Mouse (Mus musculus) MEL-GATA-1-ER (cell line): ENCODE measurements around the gene Rabgap1l.
A peak's percentile ranks its signal among the peaks of the same experiment; 100 is the strongest.

ENCODE experiments used
- DNase-seq: peaks from one replicate; pipeline ENCODE4 v3.0.0-alpha.2; 2012; ENCODE audit warnings: low read depth; ENCODE audit errors: extremely low read depth

Gene Rabgap1l

DNA sequence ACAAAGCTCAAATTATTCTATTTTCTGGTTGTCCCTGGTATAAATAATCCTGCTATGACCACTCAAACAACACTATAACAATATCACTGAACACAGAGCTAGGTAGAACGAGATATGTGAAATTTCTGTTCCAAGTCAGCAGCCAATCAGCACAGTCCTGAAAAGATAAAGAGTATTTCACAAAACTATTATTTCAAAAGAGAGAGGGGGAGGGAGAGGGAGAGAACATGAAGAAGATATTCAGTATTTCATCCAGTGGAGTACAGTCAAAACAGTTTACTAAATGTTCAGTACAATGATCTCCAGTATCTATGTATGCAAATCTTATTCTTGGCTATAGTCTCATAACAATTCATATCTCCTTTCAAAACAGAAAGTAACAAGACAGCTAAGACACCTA lies 5.1 kb downstream of the Rabgap1l start:
- DNase-seq: peak; percentile 25

DNA sequence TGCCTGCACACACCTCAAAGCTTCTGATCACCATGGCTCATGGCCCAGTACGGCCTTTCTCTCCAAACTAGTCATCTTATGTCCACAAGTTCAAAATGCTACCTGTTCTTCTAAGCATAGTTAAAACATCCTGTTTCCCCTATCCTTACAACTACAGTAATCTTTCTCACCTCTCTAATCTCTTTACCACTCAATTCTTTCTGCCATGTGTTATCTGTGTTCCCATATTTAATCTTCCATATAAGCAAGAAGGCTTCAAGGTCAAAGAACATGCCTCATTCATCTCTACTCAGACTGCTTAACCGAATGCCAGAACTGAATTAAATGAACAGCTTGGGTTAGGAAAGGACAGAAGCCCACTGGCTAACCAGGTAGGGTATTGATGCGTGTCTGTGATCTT lies 5.8 kb downstream of the Rabgap1l start:
- no peak for DNase-seq

GRCm38 (mm10) chr1:160786571-160786970 lies 6.4 kb downstream of the Rabgap1l start:
- no peak for DNase-seq

DNA sequence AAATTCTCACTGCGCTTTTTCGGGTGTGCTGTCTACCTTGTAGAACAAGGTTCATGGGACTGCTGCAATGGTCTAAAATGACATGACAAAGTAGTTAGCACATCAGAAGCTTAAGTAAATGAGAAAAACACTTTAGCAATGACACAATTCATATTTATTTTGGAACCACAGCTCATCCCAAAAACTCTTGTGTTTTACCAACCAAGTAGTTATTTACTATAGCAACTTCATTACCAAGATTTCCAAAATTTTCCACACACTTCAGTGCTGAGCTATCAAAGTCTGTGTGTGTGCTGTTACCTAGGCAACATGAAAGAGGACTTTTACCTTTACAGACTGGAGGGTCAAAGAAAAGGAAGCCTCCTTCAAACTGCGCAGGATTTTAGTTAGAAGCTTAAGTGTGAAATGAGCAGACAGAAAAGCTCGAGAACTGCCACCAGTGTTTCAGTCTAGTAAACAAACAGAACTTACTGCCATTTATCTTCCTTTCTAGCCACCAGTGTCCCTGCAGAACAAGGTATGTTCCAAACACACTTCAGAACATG lies 7.3 kb downstream of the Rabgap1l start:
- no peak for DNase-seq

GRCm38 (mm10) chr1:160784122-160784521 lies 8.9 kb downstream of the Rabgap1l start:
- DNase-seq: no peak

DNA sequence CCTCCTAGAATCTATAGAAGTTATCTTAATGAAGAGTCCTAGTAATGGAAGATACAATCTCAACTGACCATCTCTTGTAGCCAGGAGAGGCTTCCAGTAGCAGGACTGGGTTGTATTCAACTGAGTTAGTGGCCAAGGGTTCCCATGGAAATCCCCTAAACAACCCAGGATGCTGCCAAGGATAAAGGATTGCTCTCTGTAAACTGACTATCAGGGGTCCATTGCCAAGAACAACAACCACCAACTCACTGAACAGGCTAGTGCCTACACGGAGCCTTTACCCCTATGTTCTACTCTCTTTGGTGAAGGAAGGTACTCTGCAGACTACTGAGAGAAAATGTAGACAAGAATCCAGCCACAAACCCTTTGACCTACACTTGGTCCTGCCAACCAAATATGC lies 18.8 kb downstream of the Rabgap1l start:
- DNase-seq: no peak

DNA sequence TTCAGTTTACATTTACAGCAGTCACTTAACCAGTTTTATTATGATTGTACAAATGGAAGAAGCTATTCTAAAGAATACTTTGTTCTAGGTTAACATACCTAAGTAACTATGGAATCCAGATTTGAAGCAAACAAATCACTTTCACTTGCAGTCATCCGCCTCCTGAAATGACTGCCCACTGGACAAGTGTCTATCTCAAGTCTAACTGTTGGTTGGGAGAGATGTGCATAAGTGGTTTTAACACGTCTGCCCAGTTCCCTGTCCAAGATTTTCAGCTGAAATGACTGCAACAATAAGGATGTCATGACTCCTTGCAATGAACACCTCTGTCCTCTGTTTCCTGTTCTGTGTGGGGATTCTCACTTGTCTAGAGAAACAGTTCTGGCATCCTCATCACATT lies 27.4 kb downstream of the Rabgap1l start:
- no peak for DNase-seq

DNA sequence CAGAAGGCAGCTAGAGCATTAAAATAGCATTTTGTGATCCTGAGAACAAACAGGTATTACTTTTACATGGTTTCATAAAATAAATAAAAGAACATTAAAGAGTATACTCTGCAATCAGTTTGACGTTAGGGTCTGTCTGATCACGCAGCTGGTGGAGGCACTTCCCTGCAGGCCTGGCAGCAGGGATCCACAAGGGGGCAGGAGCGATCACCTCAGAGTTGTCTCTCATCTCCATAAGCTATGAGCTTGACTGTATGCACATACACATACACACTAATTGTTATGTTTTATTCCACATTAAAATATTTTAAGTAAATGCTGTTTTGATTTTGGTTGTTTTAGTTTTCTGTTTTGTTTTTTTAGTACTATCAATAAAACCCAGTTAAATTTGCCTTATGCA lies 34.8 kb downstream of the Rabgap1l start:
- DNase-seq: peak; percentile 43

- no peak for DNase-seq
Measured at GRCm38 (mm10) chr1:160755359-160755758, 37.7 kb downstream of the Rabgap1l start.

GRCm38 (mm10) chr1:160750629-160751028 lies 42.4 kb downstream of the Rabgap1l start:
- no peak for DNase-seq

GRCm38 (mm10) chr1:160746786-160747185 lies 46.2 kb downstream of the Rabgap1l start:
- no peak for DNase-seq

GRCm38 (mm10) chr1:160745238-160745930 lies 47.6 kb downstream of the Rabgap1l start:
- DNase-seq: no peak

DNA sequence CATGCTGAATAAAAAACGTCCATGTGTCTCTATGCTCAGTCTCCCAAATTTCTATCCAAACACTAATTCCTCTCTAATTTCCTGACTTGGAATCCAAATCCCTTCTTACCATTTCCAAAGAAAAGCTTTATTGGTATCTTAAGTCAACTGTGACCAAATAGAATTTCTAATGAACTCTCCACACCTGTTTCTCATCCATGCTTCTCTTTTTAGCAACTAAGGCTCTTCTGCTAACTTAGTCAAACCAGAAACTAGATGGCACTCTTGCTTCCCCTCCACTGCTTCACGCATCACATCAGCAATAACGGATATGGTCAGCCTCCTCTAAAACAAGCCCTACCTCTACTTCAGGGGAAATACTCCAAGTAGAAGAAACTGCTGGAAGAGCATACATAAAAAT lies 49.0 kb downstream of the Rabgap1l start:
- DNase-seq: peak; percentile 21

- peak; percentile 53 for DNase-seq
Measured at GRCm38 (mm10) chr1:160743229-160743628, 49.8 kb downstream of the Rabgap1l start.

GRCm38 (mm10) chr1:160740650-160741049 lies 52.4 kb downstream of the Rabgap1l start:
- DNase-seq: no peak

GRCm38 (mm10) chr1:160734743-160735142 lies 58.3 kb downstream of the Rabgap1l start:
- no peak for DNase-seq

DNA sequence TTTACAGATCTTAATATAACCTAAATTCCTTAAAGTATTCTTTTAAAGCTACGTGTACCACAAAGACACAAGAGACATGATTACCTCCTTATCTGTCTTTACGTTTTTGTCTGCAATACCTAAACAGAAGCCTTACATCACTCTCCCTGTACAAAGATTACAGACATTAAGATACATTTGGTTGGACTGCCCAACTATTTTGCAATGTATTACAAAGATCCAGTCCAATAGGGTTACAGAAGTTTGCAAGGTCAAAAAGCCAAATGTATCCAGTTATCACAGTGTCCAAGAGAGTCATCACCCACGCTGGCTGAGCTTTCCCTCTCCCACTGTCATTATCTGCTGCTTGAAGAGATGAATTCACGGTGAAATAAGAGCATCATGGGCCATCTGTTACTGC lies 63.1 kb downstream of the Rabgap1l start:
- DNase-seq: no peak

GRCm38 (mm10) chr1:160717742-160718141 lies 75.3 kb downstream of the Rabgap1l start:
- DNase-seq: no peak

- no peak for DNase-seq
Measured at GRCm38 (mm10) chr1:160714685-160715084, 78.3 kb downstream of the Rabgap1l start.

DNA sequence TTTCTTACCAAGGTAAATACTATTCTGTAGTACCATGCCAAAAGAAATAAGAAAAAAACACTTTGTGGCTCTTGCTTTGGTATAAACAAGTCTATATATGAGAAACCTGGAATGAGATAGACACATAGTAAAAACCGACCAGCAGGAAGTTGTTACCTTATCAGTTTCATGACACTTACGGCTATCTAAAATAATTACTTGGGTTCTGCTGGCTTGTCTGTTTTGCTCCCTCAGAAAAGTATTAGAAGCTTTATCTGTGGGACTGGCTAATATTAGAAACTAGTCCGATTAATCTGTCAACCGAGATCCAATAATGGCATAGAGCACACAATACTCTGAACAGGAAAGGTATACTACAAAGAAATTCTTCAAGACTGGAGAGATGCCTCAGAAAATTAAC lies 79.1 kb downstream of the Rabgap1l start:
- DNase-seq: peak; percentile 4

GRCm38 (mm10) chr1:160713383-160713782 lies 79.6 kb downstream of the Rabgap1l start:
- DNase-seq: no peak

GRCm38 (mm10) chr1:160710539-160710938 lies 82.5 kb downstream of the Rabgap1l start:
- DNase-seq: no peak

GRCm38 (mm10) chr1:160704596-160704995 lies 88.4 kb downstream of the Rabgap1l start:
- no peak for DNase-seq
